Mouse (Mus musculus): Measurements from ENCODE around the gene Samhd1. TPM values are rescaled to one million over a fixed set of nuclear protein-coding genes. Genes with fewer than 3 reads are reported as not detected.

The Samhd1 gene
- total and polyA plus RNA-seq, 3 experiments = 32.8 to 79.5 (median 67.9) TPM

GRCm38 (mm10) chr2:157125246-157125645, 9.8 kb downstream of the Samhd1 start:
- dilution Hi-C loops (cut with MboI; ENCODE audit: extremely low pct_ligation_motif_present, extremely low pct_unique_long_range_greater_than_20kb, low sequenced_read_pairs) (no loop called here), in situ Hi-C loops (cut with MboI; ENCODE audit: low pct_ligation_motif_present, low pct_unique_long_range_greater_than_20kb, low sequenced_read_pairs) (loop anchor here (10.0 to 25.0 kb wide), 2 partner anchors 160 to 437 kb away; partner anchors contain the start of genes Blcap and Nnat)
- peaks cover 0 to 22% of the 10 kb centered on the region in 2 experiments; a peak in 2 of 4 replicates for H3K4me1 ChIP-seq (ENCODE audit: control insufficient read depth in 1 of 2, insufficient read depth in 2 of 2)
- DNase-seq (ENCODE audit: extremely low read depth) = no peak
- TF ChIP-seq USF2 (conservative IDR thresholded peaks at IDR 0.05; ENCODE audit: low read depth, low read length) = no peak
- no peak for TF ChIP-seq EP300 (IDR thresholded peaks at IDR 0.05; ENCODE audit: low read length)
- TF ChIP-seq JUN (IDR thresholded peaks at IDR 0.05; ENCODE audit: insufficient read depth, low read depth, low read length) = no peak
- TF ChIP-seq E2F4 (IDR thresholded peaks at IDR 0.05; ENCODE audit: insufficient replicate concordance, low read depth, low read length) = no peak
- TF ChIP-seq MXI1 (IDR thresholded peaks at IDR 0.05; ENCODE audit: low read depth, low read length) = no peak
- no peak for TF ChIP-seq RCOR1 (conservative IDR thresholded peaks at IDR 0.05; ENCODE audit: low read depth, low read length)
- no peak for TF ChIP-seq POLR2A (IDR thresholded peaks at IDR 0.05; ENCODE audit: low read depth, low read length)
- no peak for TF ChIP-seq HCFC1 (IDR thresholded peaks at IDR 0.05; ENCODE audit: low read depth, low read length)
- no peak for TF ChIP-seq ZMIZ1 (IDR thresholded peaks at IDR 0.05; ENCODE audit: low read depth, low read length)
- no peak for TF ChIP-seq NRF1 (IDR thresholded peaks at IDR 0.05; ENCODE audit: low read depth, low read length)
- no peak for TF ChIP-seq MYC (IDR thresholded peaks at IDR 0.05; ENCODE audit: low read depth, low read length)
- TF ChIP-seq USF1 (IDR thresholded peaks at IDR 0.05; ENCODE audit: low read depth, low read length) = no peak
- no peak for TF ChIP-seq GABPA (IDR thresholded peaks at IDR 0.05; ENCODE audit: insufficient replicate concordance, low read depth, low read length)
- no peak for TF ChIP-seq PAX5 (IDR thresholded peaks at IDR 0.05; ENCODE audit: low read length)
- no peak overlapping the region for H3K4me2 ChIP-seq (ENCODE audit: insufficient read depth, low read depth, poor library complexity, severe bottlenecking)
- no peak overlapping the region for H3K4me3 ChIP-seq (replicated peaks in 1 of 3; ENCODE audit: low read depth in 2 of 3, low read length in 2 of 3, poor library complexity in 1 of 3)
- no peaks in the 10 kb centered on the region; the same call in 1 of the 2 replicates for H3K79me2 ChIP-seq (replicated peaks; ENCODE audit: control insufficient read depth, extremely low read depth, insufficient read depth, poor library complexity, severe bottlenecking)
- H3K27ac ChIP-seq (ENCODE audit: insufficient read depth, low read depth) = no peak overlapping the region
- H3K36me3 ChIP-seq (replicated peaks in 1 of 2; ENCODE audit: control insufficient read depth in 1 of 2, insufficient read depth in 1 of 2, low read length in 1 of 2) = peaks cover 40 to 69% of the 10 kb centered on the region in 2 experiments
- H3K27me3 ChIP-seq (replicated peaks) = no peaks in the 10 kb centered on the region
- H3K9me3 ChIP-seq (replicated peaks; ENCODE audit: low read length) = no peaks in the 10 kb centered on the region
- H3K9ac ChIP-seq (ENCODE audit: insufficient read depth, low read depth) = no peak overlapping the region

- in situ Hi-C loops (cut with MboI; ENCODE audit: low pct_ligation_motif_present, low pct_unique_long_range_greater_than_20kb, low sequenced_read_pairs) (loop anchor here (10.0 kb wide), 1 partner anchor 163 kb away; no protein-coding TSS in a partner anchor), dilution Hi-C loops (cut with MboI; ENCODE audit: extremely low pct_ligation_motif_present, extremely low pct_unique_long_range_greater_than_20kb, low sequenced_read_pairs) (no loop called here)
- H3K9ac ChIP-seq (ENCODE audit: insufficient read depth, low read depth) = no peak overlapping the region
- H3K27me3 ChIP-seq (replicated peaks) = no peaks in the 10 kb centered on the region
- no peaks in the 10 kb centered on the region for H3K79me2 ChIP-seq (replicated peaks; ENCODE audit: control insufficient read depth, extremely low read depth, insufficient read depth, poor library complexity, severe bottlenecking)
- no peak overlapping the region for H3K4me3 ChIP-seq (replicated peaks in 1 of 3; ENCODE audit: low read depth in 2 of 3, low read length in 2 of 3, poor library complexity in 1 of 3)
- no peak overlapping the region for H3K4me2 ChIP-seq (ENCODE audit: insufficient read depth, low read depth, poor library complexity, severe bottlenecking)
- TF ChIP-seq TCF12 (IDR thresholded peaks at IDR 0.05; ENCODE audit: low read depth, low read length) (no peak), USF2 (conservative IDR thresholded peaks at IDR 0.05; ENCODE audit: low read depth, low read length) (no peak), ZNF384 (IDR thresholded peaks at IDR 0.05; ENCODE audit: low read depth, low read length) (no peak), E2F4 (IDR thresholded peaks at IDR 0.05; ENCODE audit: insufficient replicate concordance, low read depth, low read length) (no peak), JUN (IDR thresholded peaks at IDR 0.05; ENCODE audit: insufficient read depth, low read depth, low read length) (no peak), MXI1 (IDR thresholded peaks at IDR 0.05; ENCODE audit: low read depth, low read length) (no peak), HCFC1 (IDR thresholded peaks at IDR 0.05; ENCODE audit: low read depth, low read length) (no peak), UBTF (IDR thresholded peaks at IDR 0.05; ENCODE audit: low read depth, low read length) (no peak), NRF1 (IDR thresholded peaks at IDR 0.05; ENCODE audit: low read depth, low read length) (no peak), USF1 (IDR thresholded peaks at IDR 0.05; ENCODE audit: low read depth, low read length) (no peak), EP300 (IDR thresholded peaks at IDR 0.05; ENCODE audit: low read length) (no peak), IRF4 (IDR thresholded peaks at IDR 0.05; ENCODE audit: low read depth, low read length) (no peak), BHLHE40 (IDR thresholded peaks at IDR 0.05; ENCODE audit: low read depth, low read length) (no peak), CHD2 (IDR thresholded peaks at IDR 0.05; ENCODE audit: low read length) (no peak)
- H3K4me1 ChIP-seq (ENCODE audit: control insufficient read depth in 1 of 2, insufficient read depth in 2 of 2) = peaks cover 0 to 4% of the 10 kb centered on the region in 2 experiments; a peak in 1 of 4 replicates
- H3K9me3 ChIP-seq (replicated peaks; ENCODE audit: low read length) = no peaks in the 10 kb centered on the region
- no peak for DNase-seq (ENCODE audit: extremely low read depth)
- peaks cover 56 to 86% of the 10 kb centered on the region in 2 experiments for H3K36me3 ChIP-seq (replicated peaks in 1 of 2; ENCODE audit: control insufficient read depth in 1 of 2, insufficient read depth in 1 of 2, low read length in 1 of 2)
- H3K27ac ChIP-seq (ENCODE audit: insufficient read depth, low read depth) = no peak overlapping the region
Measured at GRCm38 (mm10) chr2:157121766-157122165, 13.3 kb downstream of the Samhd1 start.

All from CH12.LX (cell line).